Mouse (Mus musculus): ENCODE results near the gene Pdzd3. TPM values are rescaled to one million over a fixed set of nuclear protein-coding genes. Genes with fewer than 3 reads are reported as not detected.

Gene Pdzd3
- polyA plus RNA-seq, 1 experiment = 62.5 TPM

DNA sequence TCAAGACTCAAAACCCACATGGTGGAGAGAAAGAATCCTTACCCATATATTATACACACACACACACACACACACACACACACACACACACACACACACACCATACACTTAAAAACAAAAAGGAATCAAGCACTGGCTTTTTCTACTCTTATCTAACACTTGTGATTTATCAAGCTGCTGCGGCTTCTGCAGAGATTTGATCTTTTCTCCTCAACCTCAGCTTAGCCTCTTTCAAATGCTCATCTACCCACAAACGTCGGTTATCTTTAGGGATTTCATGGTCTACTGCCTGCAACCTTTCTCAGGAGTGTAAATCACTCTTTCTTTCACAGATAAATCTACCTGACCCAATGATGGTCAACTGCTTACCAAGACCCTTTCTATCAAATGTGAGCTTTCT, 50.8 kb downstream of the Pdzd3 start:
- no peaks in the 10 kb centered on the region; the same call in 1 of the 2 replicates for H3K36me3 ChIP-seq (ENCODE audit: control insufficient read depth, insufficient read depth, low read length)
- DNase-seq = no peak
- H3K27me3 ChIP-seq (replicated peaks; ENCODE audit: control insufficient read depth, insufficient read depth, low read length) = no peaks in the 10 kb centered on the region
- H3K4me3 ChIP-seq (ENCODE audit: insufficient read depth, low read depth, low read length) = no peak overlapping the region
- peak overlapping the region; percentile 56; the same call in 1 of the 2 replicates for H3K27ac ChIP-seq (ENCODE audit: insufficient read depth, low read depth, low read length)
- TF ChIP-seq POLR2A (IDR thresholded peaks at IDR 0.05; ENCODE audit: low read depth, low read length) = no peak
- no peak for TF ChIP-seq CTCF (conservative IDR thresholded peaks at IDR 0.05; ENCODE audit: insufficient read depth, insufficient read length, low read depth, low read length)
- 56% methylated on average over 3 of the region's 3 CpGs for WGBS
- peaks cover 4% of the 10 kb centered on the region for H3K4me1 ChIP-seq (ENCODE audit: control insufficient read depth, insufficient read depth, low read length)

DNA sequence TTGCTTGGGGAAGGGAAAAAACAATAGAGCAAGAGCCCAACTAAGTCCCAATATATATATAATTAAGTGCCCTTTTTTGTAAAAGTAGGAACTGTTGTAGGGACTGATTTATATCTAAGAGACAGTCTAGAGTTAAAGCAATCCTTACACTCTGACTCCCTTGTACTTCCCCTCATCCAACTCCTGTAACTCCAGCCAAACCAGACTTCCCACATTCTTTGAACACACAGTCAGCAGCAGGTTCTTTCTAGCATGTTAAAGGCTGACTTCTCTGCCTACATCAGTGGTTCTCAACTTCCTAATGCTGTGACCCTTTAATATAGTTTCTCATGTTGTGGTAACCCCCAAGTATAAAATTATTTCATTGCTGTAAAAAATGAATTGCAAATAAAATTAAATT, 51.7 kb downstream of the Pdzd3 start:
- no peaks in the 10 kb centered on the region for H3K27me3 ChIP-seq (replicated peaks; ENCODE audit: control insufficient read depth, insufficient read depth, low read length)
- no peaks in the 10 kb centered on the region; the same call in 1 of the 2 replicates for H3K36me3 ChIP-seq (ENCODE audit: control insufficient read depth, insufficient read depth, low read length)
- peaks cover 4% of the 10 kb centered on the region for H3K4me1 ChIP-seq (ENCODE audit: control insufficient read depth, insufficient read depth, low read length)
- H3K4me3 ChIP-seq (ENCODE audit: insufficient read depth, low read depth, low read length) = no peak overlapping the region
- DNase-seq = peak; percentile 42
- TF ChIP-seq POLR2A (IDR thresholded peaks at IDR 0.05; ENCODE audit: low read depth, low read length) (no peak), CTCF (conservative IDR thresholded peaks at IDR 0.05; ENCODE audit: insufficient read depth, insufficient read length, low read depth, low read length) (no peak)
- H3K27ac ChIP-seq (ENCODE audit: insufficient read depth, low read depth, low read length) = no peak overlapping the region

DNA sequence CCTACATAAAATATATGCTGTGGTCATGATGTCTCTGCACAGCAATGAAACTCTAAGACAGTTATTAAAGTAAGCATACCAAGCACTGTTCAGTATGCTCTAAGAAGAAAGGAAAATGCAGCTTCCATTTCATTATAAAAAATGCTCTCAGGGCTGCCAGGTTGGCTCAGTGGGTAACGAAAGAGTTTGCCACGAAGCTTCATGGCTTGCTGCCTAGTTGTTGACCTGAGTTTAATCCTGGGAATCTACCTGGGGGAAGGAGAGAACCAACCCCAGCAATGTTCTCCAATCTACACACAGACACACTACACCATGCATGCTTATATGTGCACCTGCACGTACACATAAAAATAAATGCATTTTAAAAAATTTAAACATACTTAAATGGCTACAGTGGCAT, 52.1 kb downstream of the Pdzd3 start:
- H3K27me3 ChIP-seq (replicated peaks; ENCODE audit: control insufficient read depth, insufficient read depth, low read length) = no peaks in the 10 kb centered on the region
- H3K4me3 ChIP-seq (ENCODE audit: insufficient read depth, low read depth, low read length) = no peak overlapping the region
- H3K4me1 ChIP-seq (ENCODE audit: control insufficient read depth, insufficient read depth, low read length) = peaks cover 4% of the 10 kb centered on the region
- H3K27ac ChIP-seq (ENCODE audit: insufficient read depth, low read depth, low read length) = peak overlapping the region; percentile 56
- no peaks in the 10 kb centered on the region; the same call in 1 of the 2 replicates for H3K36me3 ChIP-seq (ENCODE audit: control insufficient read depth, insufficient read depth, low read length)
- no peak for DNase-seq
- 54% methylated on average over 3 of the region's 3 CpGs for WGBS
- TF ChIP-seq CTCF (conservative IDR thresholded peaks at IDR 0.05; ENCODE audit: insufficient read depth, insufficient read length, low read depth, low read length) = no peak
- TF ChIP-seq POLR2A (IDR thresholded peaks at IDR 0.05; ENCODE audit: low read depth, low read length) = no peak

Other genes with a start within 250 kb of the Pdzd3 start
- gene Thy1, start 208.1 kb downstream of the Pdzd3 start, polyA plus RNA-seq (2012; rRNA removed) = 9.2 and 20.6 TPM in 2 replicates
- gene Usp2, start 184.4 kb downstream of the Pdzd3 start, polyA plus RNA-seq (2012; rRNA removed) = 55.5 and 66.8 TPM in 2 replicates
- gene Mfrp, start 149.7 kb downstream of the Pdzd3 start, polyA plus RNA-seq (2012; rRNA removed) = 4.4 and 5.4 TPM in 2 replicates
- gene C1qtnf5, start 144.2 kb downstream of the Pdzd3 start, polyA plus RNA-seq (2012; rRNA removed) = 16.8 and 19.6 TPM in 2 replicates
- gene Gm49380, start 138.0 kb downstream of the Pdzd3 start, polyA plus RNA-seq (2012; rRNA removed) = not detected in 2 replicates
- 28.8 and 30.9 TPM in 2 replicates for gene Rnf26, start 138.0 kb downstream of the Pdzd3 start, polyA plus RNA-seq (2012; rRNA removed)
- gene Mcam, start 117.0 kb downstream of the Pdzd3 start, polyA plus RNA-seq (2012; rRNA removed) = 27.9 and 32.8 TPM in 2 replicates
- 6.6 and 8.1 TPM in 2 replicates for gene Cbl, start 17.4 kb downstream of the Pdzd3 start, polyA plus RNA-seq (2012; rRNA removed)
- not detected in 2 replicates for gene Ccdc153, start 10.8 kb downstream of the Pdzd3 start, polyA plus RNA-seq (2012; rRNA removed)
- gene Nlrx1, start 17.1 kb upstream of the Pdzd3 start, polyA plus RNA-seq (2012; rRNA removed) = 15.2 and 17.4 TPM in 2 replicates
- 0.45 and 1.2 TPM in 2 replicates for gene Abcg4, start 37.1 kb upstream of the Pdzd3 start, polyA plus RNA-seq (2012; rRNA removed)
- gene Hinfp, start 54.2 kb upstream of the Pdzd3 start, polyA plus RNA-seq (2012; rRNA removed) = 14.4 and 17.8 TPM in 2 replicates
- 164 and 194 TPM in 2 replicates for gene C2cd2l, start 68.8 kb upstream of the Pdzd3 start, polyA plus RNA-seq (2012; rRNA removed)
- 41.9 and 45.8 TPM in 2 replicates for gene Dpagt1, start 74.5 kb upstream of the Pdzd3 start, polyA plus RNA-seq (2012; rRNA removed)
- 23.6 and 31.5 TPM in 2 replicates for gene H2afx, start 83.2 kb upstream of the Pdzd3 start, polyA plus RNA-seq (2012; rRNA removed)
- gene Hmbs, start 92.8 kb upstream of the Pdzd3 start, polyA plus RNA-seq (2012; rRNA removed) = 47.4 and 49.3 TPM in 2 replicates
- 31.2 and 34.1 TPM in 2 replicates for gene Vps11, start 110.2 kb upstream of the Pdzd3 start, polyA plus RNA-seq (2012; rRNA removed)
- gene Hyou1, start 128.0 kb upstream of the Pdzd3 start, polyA plus RNA-seq (2012; rRNA removed) = 42.3 and 45.0 TPM in 2 replicates
- 295 and 303 TPM in 2 replicates for gene Slc37a4, start 145.4 kb upstream of the Pdzd3 start, polyA plus RNA-seq (2012; rRNA removed)
- gene Rps25, start 155.7 kb upstream of the Pdzd3 start, polyA plus RNA-seq (2012; rRNA removed) = 192 and 299 TPM in 2 replicates
- gene Trappc4, start 156.1 kb upstream of the Pdzd3 start, polyA plus RNA-seq (2012; rRNA removed) = 50.1 and 55.9 TPM in 2 replicates
- 22.2 and 26.7 TPM in 2 replicates for gene Ccdc84, start 167.1 kb upstream of the Pdzd3 start, polyA plus RNA-seq (2012; rRNA removed)
- gene Foxr1, start 189.7 kb upstream of the Pdzd3 start, polyA plus RNA-seq (2012; rRNA removed) = not detected in 2 replicates
- gene Upk2, start 203.5 kb upstream of the Pdzd3 start, polyA plus RNA-seq (2012; rRNA removed) = 9.0 and 11.6 TPM in 2 replicates
- 23.1 and 25.1 TPM in 2 replicates for gene Bcl9l, start 231.4 kb upstream of the Pdzd3 start, polyA plus RNA-seq (2012; rRNA removed)